ENCODE assay signal across 8 mouse cellular contexts in genomic region chr8:117801443-117802298, GRCm38 (mm10). TPM values are rescaled to one million over a fixed set of nuclear protein-coding genes. Genes with fewer than 3 reads are reported as not detected.
DNase-seq lines count a peak whose midpoint lies in the region; ATAC-seq and TF ChIP-seq lines count a peak whose summit lies in the region.

TSS of gene Mphosph6 (minus strand) at chr8:117801943.

- ATAC-seq in forebrain, embryonic 12.5 days (ENCODE audit: low FRiP score), result peak; percentile 99
- peak; percentile 99 for ATAC-seq in heart, postnatal 0 days (ENCODE audit: insufficient read depth, low read depth)
- peak; percentile 96 for ATAC-seq in liver, embryonic 16.5 days (ENCODE audit: low read depth)
- peak; percentile 99 for ATAC-seq in neural tube, embryonic 13.5 days (ENCODE audit: low read depth)

- H3K4me2 ChIP-seq in forebrain, embryonic 12.5 days, result peak within 1 kb of the TSS; percentile 63
- H3K4me2 ChIP-seq in heart, postnatal 0 days (ENCODE audit: low read depth, low read length), result peak within 1 kb of the TSS; percentile 82
- peak within 1 kb of the TSS; percentile 88 for H3K4me2 ChIP-seq in liver, embryonic 16.5 days (ENCODE audit: low read depth, low read length)
- peak within 1 kb of the TSS; percentile 72 for H3K4me2 ChIP-seq in neural tube, embryonic 13.5 days

- peaks cover 36% of the 10 kb centered on the region for H3K36me3 ChIP-seq in E14TG2a.4 (ENCODE audit: insufficient read depth, low read length)
- peaks cover 25% of the 10 kb centered on the region for H3K36me3 ChIP-seq in forebrain, embryonic 12.5 days (replicated peaks)
- peaks cover 23% of the 10 kb centered on the region for H3K36me3 ChIP-seq in heart, postnatal 0 days (replicated peaks; ENCODE audit: control insufficient read depth, insufficient read depth, low read length)
- H3K36me3 ChIP-seq in liver, embryonic 16.5 days (ENCODE audit: control insufficient read depth, insufficient read depth), result peaks cover 7% of the 10 kb centered on the region
- H3K36me3 ChIP-seq in neural tube, embryonic 13.5 days, result peaks cover 24% of the 10 kb centered on the region
- H3K36me3 ChIP-seq in testis, adult 2 months (ENCODE audit: control insufficient read depth, insufficient read depth, low read length), result peaks cover 2% of the 10 kb centered on the region; the same call in 1 of the 2 replicates

- peak; percentile 98 for DNase-seq in c-Kit-positive CD71-positive TER-119-positive erythroid progenitor cells, embryonic 14.5 days (ENCODE audit: low spot score)
- peak; percentile 94 for DNase-seq in heart, postnatal 0 days (ENCODE audit: low spot score)
- peak; percentile 99 for DNase-seq in kidney, postnatal 4 days

- H3K9ac ChIP-seq in forebrain, embryonic 12.5 days, result peak within 1 kb of the TSS; percentile 85
- H3K9ac ChIP-seq in heart, postnatal 0 days (replicated peaks; ENCODE audit: low read depth, low read length), result peak within 1 kb of the TSS; percentile 76
- H3K9ac ChIP-seq in liver, embryonic 16.5 days (ENCODE audit: low read depth, low read length), result peak within 1 kb of the TSS; percentile 91
- H3K9ac ChIP-seq in neural tube, embryonic 13.5 days, result peak within 1 kb of the TSS; percentile 82

- TF ChIP-seq POLR2A in testis, adult 2 months (IDR thresholded peaks at IDR 0.05; ENCODE audit: control insufficient read depth, low read depth, low read length), result peak; percentile 89

- H3K4me3 ChIP-seq in E14TG2a.4 (replicated peaks; ENCODE audit: low read length), result peak within 1 kb of the TSS; percentile 97
- H3K4me3 ChIP-seq in forebrain, embryonic 12.5 days (replicated peaks), result peak within 1 kb of the TSS; percentile 70
- H3K4me3 ChIP-seq in heart, postnatal 0 days (ENCODE audit: low read depth, low read length), result peak within 1 kb of the TSS; percentile 81
- H3K4me3 ChIP-seq in liver, embryonic 16.5 days (ENCODE audit: low read depth, low read length), result peak within 1 kb of the TSS; percentile 91
- H3K4me3 ChIP-seq in neural tube, embryonic 13.5 days, result peak within 1 kb of the TSS; percentile 79
- peak within 1 kb of the TSS; percentile 100 for H3K4me3 ChIP-seq in testis, adult 2 months (ENCODE audit: control insufficient read depth, low read depth, low read length)

- peaks cover 14% of the 10 kb centered on the region; the same call in 1 of the 2 replicates for H3K27me3 ChIP-seq in E14TG2a.4 (ENCODE audit: insufficient read depth, low read length)
- peaks cover 9% of the 10 kb centered on the region; the same call in 1 of the 2 replicates for H3K27me3 ChIP-seq in forebrain, embryonic 12.5 days
- H3K27me3 ChIP-seq in heart, postnatal 0 days (ENCODE audit: control insufficient read depth, insufficient read depth, low read length), result no peaks in the 10 kb centered on the region
- no peaks in the 10 kb centered on the region for H3K27me3 ChIP-seq in liver, embryonic 16.5 days (ENCODE audit: control insufficient read depth, insufficient read depth, low read depth, low read length)
- no peaks in the 10 kb centered on the region for H3K27me3 ChIP-seq in neural tube, embryonic 13.5 days
- H3K27me3 ChIP-seq in testis, adult 2 months (ENCODE audit: control insufficient read depth, insufficient read depth, low read length), result no peaks in the 10 kb centered on the region

- peak within 1 kb of the TSS; percentile 84 for H3K27ac ChIP-seq in forebrain, embryonic 12.5 days
- peak within 1 kb of the TSS; percentile 93 for H3K27ac ChIP-seq in heart, postnatal 0 days (ENCODE audit: low read depth)
- H3K27ac ChIP-seq in liver, embryonic 16.5 days (ENCODE audit: low read length), result peak within 1 kb of the TSS; percentile 85
- peak within 1 kb of the TSS; percentile 86 for H3K27ac ChIP-seq in neural tube, embryonic 13.5 days (replicated peaks)
- peak within 1 kb of the TSS; percentile 73 for H3K27ac ChIP-seq in testis, adult 2 months (ENCODE audit: control insufficient read depth, insufficient read depth, low read depth, low read length)

- WGBS in forebrain, embryonic 12.5 days, result under 1% methylated on average over 65 of the region's 65 CpGs
- WGBS in heart, postnatal 0 days, result under 1% methylated on average over 65 of the region's 65 CpGs
- WGBS in liver, embryonic 16.5 days (ENCODE audit: insufficient replicate concordance), result under 1% methylated on average over 65 of the region's 65 CpGs
- WGBS in neural tube, embryonic 13.5 days, result under 1% methylated on average over 65 of the region's 65 CpGs

- 0 out of 2 replicates have a peak, but pooled peaks cover 8% of the 10 kb centered on the region for H3K9me3 ChIP-seq in E14TG2a.4 (ENCODE audit: low read length)
- no peaks in the 10 kb centered on the region for H3K9me3 ChIP-seq in forebrain, embryonic 12.5 days
- H3K9me3 ChIP-seq in heart, postnatal 0 days (replicated peaks; ENCODE audit: control insufficient read depth, low read length), result no peaks in the 10 kb centered on the region
- no peaks in the 10 kb centered on the region for H3K9me3 ChIP-seq in liver, embryonic 16.5 days (replicated peaks; ENCODE audit: control insufficient read depth, low read length)
- H3K9me3 ChIP-seq in neural tube, embryonic 13.5 days, result no peaks in the 10 kb centered on the region

- H3K4me1 ChIP-seq in E14TG2a.4 (replicated peaks; ENCODE audit: low read depth, low read length), result peaks cover 52% of the 10 kb centered on the region
- peaks cover 27% of the 10 kb centered on the region for H3K4me1 ChIP-seq in forebrain, embryonic 12.5 days
- H3K4me1 ChIP-seq in heart, postnatal 0 days (ENCODE audit: control insufficient read depth, insufficient read depth), result peaks cover 12% of the 10 kb centered on the region
- H3K4me1 ChIP-seq in liver, embryonic 16.5 days (ENCODE audit: control insufficient read depth, low read depth, low read length), result peaks cover 23% of the 10 kb centered on the region
- H3K4me1 ChIP-seq in neural tube, embryonic 13.5 days (replicated peaks), result peaks cover 30% of the 10 kb centered on the region
- peaks cover 5% of the 10 kb centered on the region for H3K4me1 ChIP-seq in testis, adult 2 months (ENCODE audit: control insufficient read depth, insufficient read depth, low read length)

- no peak for TF ChIP-seq CTCF in E14TG2a.4 (conservative IDR thresholded peaks at IDR 0.05; ENCODE audit: low read length)
- peak; percentile 35 for TF ChIP-seq CTCF in heart, postnatal 0 days (IDR thresholded peaks at IDR 0.05; ENCODE audit: low read depth)
- no peak for TF ChIP-seq CTCF in testis, adult 2 months (IDR thresholded peaks at IDR 0.05; ENCODE audit: control insufficient read depth, insufficient read depth, insufficient replicate concordance, low read depth, low read length)

- TF ChIP-seq EP300 in heart, postnatal 0 days (IDR thresholded peaks at IDR 0.05; ENCODE audit: low read depth), result no peak

RNA-seq across cellular contexts. Expression of gene Mphosph6, which starts in this region (rescaled TPM):
- 53.7 and 54.5 TPM in 2 replicates for polyA plus RNA-seq in forebrain, embryonic 12.5 days (2016; fragmentation: Nextera tagmentation; extraction: Ambion mirVana)
- 12.9 and 24.3 TPM in 2 replicates for total RNA-seq in heart, postnatal 0 days (2014; rRNA removed; ENCODE audit: low replicate concordance)
- polyA plus RNA-seq in heart, postnatal 0 days (2015; fragmentation: Nextera tagmentation; extraction: Ambion mirVana), result 19.8 and 23.6 TPM in 2 replicates
- polyA plus RNA-seq in liver, embryonic 16.5 days (2015; fragmentation: Nextera tagmentation; extraction: Ambion mirVana), result 21.5 and 23.9 TPM in 2 replicates
- 43.5 and 49.4 TPM in 2 replicates for polyA plus RNA-seq in neural tube, embryonic 13.5 days (2015; fragmentation: Nextera tagmentation; extraction: Ambion mirVana)
- polyA plus RNA-seq in testis, adult 2 months (2012; rRNA removed), result 5.6 and 7.0 TPM in 2 replicates

Comparison
In these comparisons a context has a peak if more than half of its experiments do, and no peak if none do; other contexts are left out.
1. Peak in every context shown above with its lines: DNase-seq, ATAC-seq, H3K4me3 ChIP-seq and H3K27ac ChIP-seq.